Mouse (Mus musculus) brain, embryonic 14.5 days (tissue): ENCODE measurements around the gene Ufm1.

Experiments used
- CTCF ChIP-seq: fragments of 200-500 bp; IDR thresholded peaks from 2 replicates; pipeline ENCODE4 v1.5.1; 2012; ENCODE audit warnings: inconsistent platforms, mild to moderate bottlenecking, moderate library complexity, borderline replicate concordance; ENCODE audit not compliant: insufficient read depth, insufficient read length; ENCODE audit errors: extremely low read depth
- POLR2A ChIP-seq: fragments of 200-500 bp; IDR thresholded peaks from 2 replicates; pipeline ENCODE4 v1.6.1; 2012; ENCODE audit warnings: mild to moderate bottlenecking, inconsistent platforms, borderline replicate concordance; ENCODE audit not compliant: poor library complexity, insufficient read depth, insufficient read length, severe bottlenecking; ENCODE audit errors: extremely low read depth

GRCm38 (mm10) chr3:53854261-53854660, 9.4 kb downstream of the Ufm1 start:
- TF ChIP-seq POLR2A (no peak), CTCF (no peak)
